Mouse (Mus musculus): ENCODE measurements around the gene Ptgir.

GRCm38 (mm10) chr7:16944061-16944807, 37.9 kb downstream of the Ptgir start, which contains the start of gene Pnmal2:
- no peak for TF ChIP-seq CTCF (IDR thresholded peaks at IDR 0.05; ENCODE audit: low read depth)
- no peak for TF ChIP-seq EP300 (IDR thresholded peaks at IDR 0.05; ENCODE audit: low read depth)

All from liver, postnatal 0 days (tissue).